Mouse (Mus musculus) regulatory T cell (primary cell): Measurements from ENCODE around the gene Megf9.

Experiments
- in situ Hi-C: fragments of 300-600 bp; cut with MboI, MseI; formaldehyde crosslinking; loops from one replicate; pipeline ENCODE4 v1.15.1; 2025; ENCODE audit warnings: high pct_unique_total_duplicates

The Megf9 gene

GRCm38 (mm10) chr4:70528622-70529021 is 6.2 kb downstream of the Megf9 start:
- in situ Hi-C loops: no loop called here

- in situ Hi-C loops: no loop called here
Measured at GRCm38 (mm10) chr4:70523346-70523745, 11.4 kb downstream of the Megf9 start.

GRCm38 (mm10) chr4:70521506-70522292 is 13.1 kb downstream of the Megf9 start:
- in situ Hi-C loops: no loop called here

GRCm38 (mm10) chr4:70517646-70518045 is 17.1 kb downstream of the Megf9 start:
- in situ Hi-C loops: no loop called here

GRCm38 (mm10) chr4:70516289-70516688 is 18.5 kb downstream of the Megf9 start:
- in situ Hi-C loops: no loop called here

- in situ Hi-C loops: no loop called here
Measured at GRCm38 (mm10) chr4:70515514-70515913, 19.3 kb downstream of the Megf9 start.

GRCm38 (mm10) chr4:70509987-70510386 is 24.8 kb downstream of the Megf9 start:
- in situ Hi-C loops: no loop called here

- in situ Hi-C loops: no loop called here
Measured at GRCm38 (mm10) chr4:70509565-70509964, 25.2 kb downstream of the Megf9 start.

- in situ Hi-C loops: no loop called here
Measured at GRCm38 (mm10) chr4:70508207-70508606, 26.6 kb downstream of the Megf9 start.

- in situ Hi-C loops: no loop called here
Measured at GRCm38 (mm10) chr4:70505951-70506350, 28.8 kb downstream of the Megf9 start.

GRCm38 (mm10) chr4:70503827-70504226 is 31.0 kb downstream of the Megf9 start:
- in situ Hi-C loops: no loop called here

- in situ Hi-C loops: no loop called here
Measured at GRCm38 (mm10) chr4:70499285-70499684, 35.5 kb downstream of the Megf9 start.

GRCm38 (mm10) chr4:70496978-70497377 is 37.8 kb downstream of the Megf9 start:
- in situ Hi-C loops: no loop called here

GRCm38 (mm10) chr4:70489792-70490191 is 45.0 kb downstream of the Megf9 start:
- in situ Hi-C loops: no loop called here

- in situ Hi-C loops: no loop called here
Measured at GRCm38 (mm10) chr4:70488415-70488814, 46.4 kb downstream of the Megf9 start.

GRCm38 (mm10) chr4:70484134-70484533 is 50.7 kb downstream of the Megf9 start:
- in situ Hi-C loops: no loop called here

GRCm38 (mm10) chr4:70481931-70482330 is 52.9 kb downstream of the Megf9 start:
- in situ Hi-C loops: no loop called here

GRCm38 (mm10) chr4:70471398-70471797 is 63.4 kb downstream of the Megf9 start:
- in situ Hi-C loops: no loop called here

- in situ Hi-C loops: no loop called here
Measured at GRCm38 (mm10) chr4:70465921-70466689, 68.7 kb downstream of the Megf9 start.

GRCm38 (mm10) chr4:70463302-70463701 is 71.5 kb downstream of the Megf9 start:
- in situ Hi-C loops: no loop called here

- in situ Hi-C loops: no loop called here
Measured at GRCm38 (mm10) chr4:70461416-70461815, 73.4 kb downstream of the Megf9 start.

- in situ Hi-C loops: loop anchor here (10.0 kb wide), 1 partner anchor 153 kb away; no protein-coding TSS in a partner anchor
Measured at GRCm38 (mm10) chr4:70452161-70452560, 82.6 kb downstream of the Megf9 start.

GRCm38 (mm10) chr4:70451750-70452149 is 83.0 kb downstream of the Megf9 start:
- in situ Hi-C loops: loop anchor here (10.0 kb wide), 1 partner anchor 153 kb away; no protein-coding TSS in a partner anchor
